In the genomic region with DNA sequence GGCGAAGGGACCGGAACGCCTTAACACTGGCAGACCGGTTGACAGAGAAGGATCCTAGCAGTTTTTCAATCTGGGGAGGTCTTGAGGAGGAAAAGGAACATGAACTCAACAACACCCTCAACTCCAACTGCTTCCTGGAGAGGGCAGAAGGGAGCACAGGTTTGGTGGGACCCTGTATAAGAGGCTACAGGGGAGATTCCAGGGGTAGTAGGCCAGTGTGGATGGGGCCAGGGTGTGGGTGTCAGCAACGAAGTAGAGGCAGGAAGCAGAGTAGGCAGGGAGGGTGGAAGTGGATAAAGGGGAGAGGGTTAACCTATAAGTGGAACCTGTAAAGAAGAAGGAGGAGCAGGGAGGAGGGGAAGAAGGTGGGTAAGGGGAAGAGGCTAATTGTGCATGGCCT, we compare ENCODE assay signal across 8 mouse cellular contexts. TPM values are rescaled to one million over a fixed set of nuclear protein-coding genes. Genes with fewer than 3 reads are reported as not detected.
A peak's percentile ranks its signal among the peaks of the same experiment; 100 is the strongest.
DNase-seq lines count a peak whose midpoint lies in the region; ATAC-seq and TF ChIP-seq lines count a peak whose summit lies in the region.

No protein-coding gene starts in this region.

- TF ChIP-seq CTCF in gastrocnemius, adult 2 months (IDR thresholded peaks at IDR 0.05): no peak

- H3K36me3 ChIP-seq in intestine, embryonic 14.5 days (ENCODE audit: control insufficient read depth, insufficient read depth, low read length): no peaks in the 10 kb centered on the region
- no peaks in the 10 kb centered on the region for H3K36me3 ChIP-seq in intestine, embryonic 15.5 days
- H3K36me3 ChIP-seq in embryonic facial prominence, embryonic 13.5 days: no peaks in the 10 kb centered on the region
- no peaks in the 10 kb centered on the region for H3K36me3 ChIP-seq in stomach, embryonic 15.5 days

- intact Hi-C loops in gastrocnemius, adult 2 months (cut with DNase I): no loop called here

- no peak overlapping the region for H3K9ac ChIP-seq in intestine, embryonic 14.5 days (ENCODE audit: low read length)
- H3K9ac ChIP-seq in intestine, embryonic 15.5 days: no peak overlapping the region
- H3K9ac ChIP-seq in embryonic facial prominence, embryonic 13.5 days: no peak overlapping the region
- H3K9ac ChIP-seq in stomach, embryonic 15.5 days: no peak overlapping the region

- WGBS in intestine, embryonic 14.5 days: 82% methylated on average over 5 of the region's 5 CpGs
- 80% methylated on average over 5 of the region's 5 CpGs for WGBS in intestine, embryonic 15.5 days
- 65% methylated on average over 5 of the region's 5 CpGs for WGBS in embryonic facial prominence, embryonic 13.5 days
- 73% methylated on average over 5 of the region's 5 CpGs for WGBS in stomach, embryonic 15.5 days

- no peaks in the 10 kb centered on the region for H3K27me3 ChIP-seq in intestine, embryonic 14.5 days (replicated peaks; ENCODE audit: control insufficient read depth, insufficient read depth, low read length)
- H3K27me3 ChIP-seq in intestine, embryonic 15.5 days (replicated peaks): no peaks in the 10 kb centered on the region
- no peaks in the 10 kb centered on the region for H3K27me3 ChIP-seq in embryonic facial prominence, embryonic 13.5 days
- H3K27me3 ChIP-seq in stomach, embryonic 15.5 days (replicated peaks): no peaks in the 10 kb centered on the region

- no peak; the same call in 1 of the 2 replicates for ATAC-seq in intestine, embryonic 14.5 days (replicated peaks; ENCODE audit: low FRiP score, low TSS enrichment, low read depth)
- no peak for ATAC-seq in intestine, embryonic 15.5 days
- no peak for ATAC-seq in embryonic facial prominence, embryonic 13.5 days (ENCODE audit: insufficient number of reproducible peaks, insufficient read depth, low FRiP score, low TSS enrichment, low read depth)
- ATAC-seq in stomach, embryonic 15.5 days (ENCODE audit: insufficient read depth, low FRiP score, low read depth): no peak

- no peak for DNase-seq in intestine, embryonic 14.5 days (ENCODE audit: low spot score)
- DNase-seq in liver: peak; percentile 9
- DNase-seq in spleen, adult 18-20 months: no peak
- no peak for DNase-seq in gastrocnemius, adult 2 months
- DNase-seq in adrenal gland, postnatal 25 days: no peak

- no peak overlapping the region for H3K4me3 ChIP-seq in intestine, embryonic 14.5 days (ENCODE audit: low read depth, low read length)
- H3K4me3 ChIP-seq in intestine, embryonic 15.5 days (replicated peaks): no peak overlapping the region
- no peak overlapping the region for H3K4me3 ChIP-seq in embryonic facial prominence, embryonic 13.5 days
- H3K4me3 ChIP-seq in stomach, embryonic 15.5 days (replicated peaks): no peak overlapping the region
- H3K4me3 ChIP-seq in gastrocnemius, adult 2 months: no peak overlapping the region

- H3K4me2 ChIP-seq in intestine, embryonic 14.5 days (ENCODE audit: low read length): no peak overlapping the region
- H3K4me2 ChIP-seq in intestine, embryonic 15.5 days (replicated peaks): no peak overlapping the region
- no peak overlapping the region for H3K4me2 ChIP-seq in embryonic facial prominence, embryonic 13.5 days
- no peak overlapping the region for H3K4me2 ChIP-seq in stomach, embryonic 15.5 days

- H3K27ac ChIP-seq in intestine, embryonic 14.5 days (ENCODE audit: low read depth): peak overlapping the region; percentile 97
- no peak overlapping the region for H3K27ac ChIP-seq in intestine, embryonic 15.5 days
- H3K27ac ChIP-seq in embryonic facial prominence, embryonic 13.5 days: peak overlapping the region; percentile 99
- H3K27ac ChIP-seq in stomach, embryonic 15.5 days: peak overlapping the region; percentile 33; the same call in 1 of the 2 replicates
- H3K27ac ChIP-seq in gastrocnemius, adult 2 months: no peak overlapping the region

- 0 out of 2 replicates have a peak, but pooled peaks cover 11% of the 10 kb centered on the region for H3K4me1 ChIP-seq in intestine, embryonic 14.5 days (replicated peaks; ENCODE audit: control insufficient read depth, insufficient read depth, low read length)
- H3K4me1 ChIP-seq in intestine, embryonic 15.5 days (replicated peaks): no peaks in the 10 kb centered on the region; the same call in 1 of the 2 replicates
- peaks cover 12% of the 10 kb centered on the region; the same call in 1 of the 2 replicates for H3K4me1 ChIP-seq in embryonic facial prominence, embryonic 13.5 days
- H3K4me1 ChIP-seq in stomach, embryonic 15.5 days: no peaks in the 10 kb centered on the region

- H3K9me3 ChIP-seq in intestine, embryonic 14.5 days (ENCODE audit: control insufficient read depth, low read length): no peaks in the 10 kb centered on the region
- H3K9me3 ChIP-seq in intestine, embryonic 15.5 days: no peaks in the 10 kb centered on the region
- H3K9me3 ChIP-seq in embryonic facial prominence, embryonic 13.5 days: no peaks in the 10 kb centered on the region
- no peaks in the 10 kb centered on the region for H3K9me3 ChIP-seq in stomach, embryonic 15.5 days

RNA-seq across cellular contexts. Expression of gene Hist1h4j, which starts 1.4 kb away (rescaled TPM):
- polyA plus RNA-seq in intestine, embryonic 14.5 days (2014; fragmentation: Nextera tagmentation; extraction: Ambion mirVana): 2.2 and 2.3 TPM in 2 replicates
- 1.2 and 1.6 TPM in 2 replicates for polyA plus RNA-seq in intestine, embryonic 15.5 days (2015; fragmentation: Nextera tagmentation; extraction: Ambion mirVana)
- polyA plus RNA-seq in embryonic facial prominence, embryonic 13.5 days (2015; fragmentation: Nextera tagmentation; extraction: Ambion mirVana): 1.0 and 2.2 TPM in 2 replicates
- polyA plus RNA-seq in stomach, embryonic 15.5 days (2015; fragmentation: Nextera tagmentation; extraction: Ambion mirVana): 2.9 and 3.6 TPM in 2 replicates
- total RNA-seq in gastrocnemius, adult 2 months (2021): 1 to 10 TPM in 1 of 2 experiments, under 1 TPM in 1; 0.42 to 1.1 TPM
- 20.5 and 22.8 TPM in 2 replicates for total RNA-seq in adrenal gland, postnatal 25 days (2021)

RNA-seq across cellular contexts. Expression of gene Hist1h2bm, which starts 11.6 kb away (rescaled TPM):
- polyA plus RNA-seq in intestine, embryonic 14.5 days (2014; fragmentation: Nextera tagmentation; extraction: Ambion mirVana): 4.0 and 5.3 TPM in 2 replicates
- polyA plus RNA-seq in intestine, embryonic 15.5 days (2015; fragmentation: Nextera tagmentation; extraction: Ambion mirVana): 1.7 and 4.3 TPM in 2 replicates
- polyA plus RNA-seq in embryonic facial prominence, embryonic 13.5 days (2015; fragmentation: Nextera tagmentation; extraction: Ambion mirVana): 4.2 and 7.3 TPM in 2 replicates
- 2.5 and 3.3 TPM in 2 replicates for polyA plus RNA-seq in stomach, embryonic 15.5 days (2015; fragmentation: Nextera tagmentation; extraction: Ambion mirVana)
- 1 to 10 TPM in 1 of 2 experiments, not detected in 1; 1.2 TPM for total RNA-seq in gastrocnemius, adult 2 months (2021)
- 26.4 and 32.4 TPM in 2 replicates for total RNA-seq in adrenal gland, postnatal 25 days (2021)

RNA-seq across cellular contexts. Expression of gene Hist1h3h, which starts 16.0 kb away (rescaled TPM):
- 7.7 and 18.4 TPM in 2 replicates for polyA plus RNA-seq in intestine, embryonic 14.5 days (2014; fragmentation: Nextera tagmentation; extraction: Ambion mirVana)
- 5.4 and 13.1 TPM in 2 replicates for polyA plus RNA-seq in intestine, embryonic 15.5 days (2015; fragmentation: Nextera tagmentation; extraction: Ambion mirVana)
- polyA plus RNA-seq in embryonic facial prominence, embryonic 13.5 days (2015; fragmentation: Nextera tagmentation; extraction: Ambion mirVana): 10.0 and 21.3 TPM in 2 replicates
- polyA plus RNA-seq in stomach, embryonic 15.5 days (2015; fragmentation: Nextera tagmentation; extraction: Ambion mirVana): 4.7 and 6.3 TPM in 2 replicates
- 1 to 10 TPM; 1.2 to 2.1 TPM for total RNA-seq in gastrocnemius, adult 2 months (2021)
- total RNA-seq in adrenal gland, postnatal 25 days (2021): 105 and 138 TPM in 2 replicates

RNA-seq across cellular contexts. Expression of gene Hist1h4k, which starts 16.8 kb away (rescaled TPM):
- 7.2 and 10.8 TPM in 2 replicates for polyA plus RNA-seq in intestine, embryonic 14.5 days (2014; fragmentation: Nextera tagmentation; extraction: Ambion mirVana)
- 1.7 and 2.8 TPM in 2 replicates for polyA plus RNA-seq in intestine, embryonic 15.5 days (2015; fragmentation: Nextera tagmentation; extraction: Ambion mirVana)
- 3.0 and 6.7 TPM in 2 replicates for polyA plus RNA-seq in embryonic facial prominence, embryonic 13.5 days (2015; fragmentation: Nextera tagmentation; extraction: Ambion mirVana)
- 2.4 and 3.2 TPM in 2 replicates for polyA plus RNA-seq in stomach, embryonic 15.5 days (2015; fragmentation: Nextera tagmentation; extraction: Ambion mirVana)
- 10 to 100 TPM; 12.0 to 12.2 TPM for total RNA-seq in gastrocnemius, adult 2 months (2021)
- 152 and 260 TPM in 2 replicates for total RNA-seq in adrenal gland, postnatal 25 days (2021)

RNA-seq across cellular contexts. Expression of gene Hist1h2ai, which starts 17.2 kb away (rescaled TPM):
- polyA plus RNA-seq in intestine, embryonic 14.5 days (2014; fragmentation: Nextera tagmentation; extraction: Ambion mirVana): 26.2 and 47.7 TPM in 2 replicates
- 14.7 and 32.5 TPM in 2 replicates for polyA plus RNA-seq in intestine, embryonic 15.5 days (2015; fragmentation: Nextera tagmentation; extraction: Ambion mirVana)
- 48.1 and 52.2 TPM in 2 replicates for polyA plus RNA-seq in embryonic facial prominence, embryonic 13.5 days (2015; fragmentation: Nextera tagmentation; extraction: Ambion mirVana)
- 25.1 TPM in 2 replicates for polyA plus RNA-seq in stomach, embryonic 15.5 days (2015; fragmentation: Nextera tagmentation; extraction: Ambion mirVana)
- total RNA-seq in gastrocnemius, adult 2 months (2021): 1 to 10 TPM in 1 of 2 experiments, not detected in 1; 2.2 TPM
- 9.0 and 60.3 TPM in 2 replicates for total RNA-seq in adrenal gland, postnatal 25 days (2021)

Comparison
In these comparisons a context has a peak if more than half of its experiments do, and no peak if none do; other contexts are left out.
1. H3K27ac ChIP-seq: peak in intestine, embryonic 14.5 days (single experiment), embryonic facial prominence, embryonic 13.5 days (single experiment) and stomach, embryonic 15.5 days (single experiment); none in intestine, embryonic 15.5 days (single experiment) and gastrocnemius, adult 2 months (single experiment).